Mouse (Mus musculus) bone marrow macrophage, adult 2 months (primary cell): ENCODE measurements around the gene Ccdc170.
"Not testable (repeated sequence)": the region's sequence is repeated elsewhere in the genome, so short reads cannot be mapped to it uniquely, and the experiment has no call there.

Experiments used
- CTCF ChIP-seq: IDR thresholded peaks from 2 replicates; pipeline ENCODE4 v1.5.1; 2012; ENCODE audit warnings: low read depth, mild to moderate bottlenecking, low read length, moderate library complexity
- POLR2A ChIP-seq: IDR thresholded peaks from 2 replicates; pipeline ENCODE4 v1.6.1; 2012; ENCODE audit warnings: mild to moderate bottlenecking, low read depth, low read length, borderline replicate concordance

DNA sequence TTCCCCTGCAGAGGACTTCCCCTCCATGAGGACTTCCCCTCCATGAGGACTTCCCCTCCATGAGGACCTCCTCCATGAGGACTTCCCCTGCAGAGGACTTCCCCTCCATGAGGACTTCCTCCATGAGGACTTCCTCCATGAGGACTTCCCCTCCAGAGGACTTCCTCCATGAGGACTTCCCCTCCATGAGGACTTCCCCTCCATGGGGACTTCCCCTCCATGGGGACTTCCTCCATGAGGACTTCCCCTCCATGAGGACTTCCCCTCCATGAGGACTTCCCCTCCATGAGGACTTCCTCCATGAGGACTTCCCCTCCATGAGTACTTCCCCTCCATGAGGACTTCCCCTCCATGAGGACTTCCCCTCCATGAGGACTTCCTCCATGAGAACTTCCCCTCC lies 119.3 kb downstream of the Ccdc170 start:
- not testable (repeated sequence) for TF ChIP-seq POLR2A, CTCF
